Mouse (Mus musculus): ENCODE measurements around the gene Abcb1b. TPM values are rescaled to one million over a fixed set of nuclear protein-coding genes. Genes with fewer than 3 reads are reported as not detected.

Gene Abcb1b
- total and polyA plus RNA-seq, 2 experiments: 0.23 to 1.1 TPM

- Histone ChIP-seq H3K4me3 (ENCODE audit: insufficient read depth, low read depth, low read length) (no peak overlapping the region), H3K27ac (replicated peaks; ENCODE audit: insufficient read depth, low read depth, low read length) (peak overlapping the region; percentile 68), H3K4me1 (ENCODE audit: control insufficient read depth, insufficient read depth, low read length) (peaks cover 36% of the 10 kb centered on the region), H3K27me3 (ENCODE audit: control insufficient read depth, insufficient read depth, low read length) (no peaks in the 10 kb centered on the region), H3K79me2 (ENCODE audit: control insufficient read depth, insufficient read depth, low read length) (peaks cover 2% of the 10 kb centered on the region; the same call in 1 of the 2 replicates), H3K36me3 (ENCODE audit: control insufficient read depth, insufficient read depth, low read length) (peaks cover 48% of the 10 kb centered on the region), H3K9ac (ENCODE audit: low read depth, low read length) (no peak overlapping the region)
- TF ChIP-seq POLR2A (IDR thresholded peaks at IDR 0.05; ENCODE audit: extremely low read depth, insufficient read depth, low read length): no peak
- no peak for TF ChIP-seq CTCF (IDR thresholded peaks at IDR 0.05; ENCODE audit: low read depth, low read length)
- DNase-seq (ENCODE audit: extremely low read depth, low read depth, low spot score): peak; percentile 51
- WGBS: 62% methylated on average over 1 of the region's 1 CpGs
Observed at GRCm38 (mm10) chr5:8901001-8901400, 103.1 kb downstream of the Abcb1b start.

- no peak for TF ChIP-seq CTCF (IDR thresholded peaks at IDR 0.05; ENCODE audit: low read depth, low read length)
- no peak for TF ChIP-seq POLR2A (IDR thresholded peaks at IDR 0.05; ENCODE audit: extremely low read depth, insufficient read depth, low read length)
- WGBS: 17% methylated on average over 6 of the region's 6 CpGs
- Histone ChIP-seq H3K27ac (replicated peaks; ENCODE audit: insufficient read depth, low read depth, low read length) (peak overlapping the region; percentile 99), H3K79me2 (ENCODE audit: control insufficient read depth, insufficient read depth, low read length) (peaks cover 2% of the 10 kb centered on the region; the same call in 1 of the 2 replicates), H3K4me1 (ENCODE audit: control insufficient read depth, insufficient read depth, low read length) (peaks cover 31% of the 10 kb centered on the region), H3K9ac (ENCODE audit: low read depth, low read length) (no peak overlapping the region; the same call in 1 of the 2 replicates), H3K27me3 (ENCODE audit: control insufficient read depth, insufficient read depth, low read length) (no peaks in the 10 kb centered on the region), H3K36me3 (ENCODE audit: control insufficient read depth, insufficient read depth, low read length) (peaks cover 52% of the 10 kb centered on the region), H3K4me3 (ENCODE audit: insufficient read depth, low read depth, low read length) (no peak overlapping the region)
- DNase-seq (ENCODE audit: extremely low read depth, low read depth, low spot score): peak; percentile 95
Observed at GRCm38 (mm10) chr5:8902141-8902817, 104.3 kb downstream of the Abcb1b start.

- H3K9ac ChIP-seq (ENCODE audit: low read depth, low read length): peak overlapping the region; percentile 6; the same call in 1 of the 2 replicates
- peak overlapping the region; percentile 77 for H3K27ac ChIP-seq (replicated peaks; ENCODE audit: insufficient read depth, low read depth, low read length)
- no peak for TF ChIP-seq CTCF (IDR thresholded peaks at IDR 0.05; ENCODE audit: low read depth, low read length)
- no peak for TF ChIP-seq POLR2A (IDR thresholded peaks at IDR 0.05; ENCODE audit: extremely low read depth, insufficient read depth, low read length)
- peak; percentile 91 for DNase-seq (ENCODE audit: extremely low read depth, low read depth, low spot score)
- peaks cover 65% of the 10 kb centered on the region for H3K36me3 ChIP-seq (ENCODE audit: control insufficient read depth, insufficient read depth, low read length)
- no peak overlapping the region for H3K4me3 ChIP-seq (ENCODE audit: insufficient read depth, low read depth, low read length)
- peaks cover 2% of the 10 kb centered on the region; the same call in 1 of the 2 replicates for H3K79me2 ChIP-seq (ENCODE audit: control insufficient read depth, insufficient read depth, low read length)
- H3K27me3 ChIP-seq (ENCODE audit: control insufficient read depth, insufficient read depth, low read length): no peaks in the 10 kb centered on the region
- WGBS: 20% methylated on average over 6 of the region's 6 CpGs
- peaks cover 26% of the 10 kb centered on the region for H3K4me1 ChIP-seq (ENCODE audit: control insufficient read depth, insufficient read depth, low read length)
Observed at GRCm38 (mm10) chr5:8904539-8904938, 106.6 kb downstream of the Abcb1b start.

- TF ChIP-seq CTCF (IDR thresholded peaks at IDR 0.05; ENCODE audit: low read depth, low read length): no peak
- TF ChIP-seq POLR2A (IDR thresholded peaks at IDR 0.05; ENCODE audit: extremely low read depth, insufficient read depth, low read length): no peak
- Histone ChIP-seq H3K36me3 (ENCODE audit: control insufficient read depth, insufficient read depth, low read length) (peaks cover 56% of the 10 kb centered on the region), H3K27ac (replicated peaks; ENCODE audit: insufficient read depth, low read depth, low read length) (no peak overlapping the region), H3K4me3 (ENCODE audit: insufficient read depth, low read depth, low read length) (no peak overlapping the region), H3K9ac (ENCODE audit: low read depth, low read length) (no peak overlapping the region), H3K79me2 (ENCODE audit: control insufficient read depth, insufficient read depth, low read length) (no peaks in the 10 kb centered on the region), H3K4me1 (ENCODE audit: control insufficient read depth, insufficient read depth, low read length) (no peaks in the 10 kb centered on the region), H3K27me3 (ENCODE audit: control insufficient read depth, insufficient read depth, low read length) (no peaks in the 10 kb centered on the region)
- WGBS: 85% methylated on average over 8 of the region's 8 CpGs
- DNase-seq (ENCODE audit: extremely low read depth, low read depth, low spot score): no peak
Observed at GRCm38 (mm10) chr5:8911567-8912198, 113.7 kb downstream of the Abcb1b start.

Other genes starting within 250 kb of the Abcb1b start
- gene Rundc3b, start 175.2 kb upstream of the Abcb1b start, total RNA-seq (2014; rRNA removed): 0.55 and 0.81 TPM in 2 replicates
- 0.06 and 0.21 TPM in 2 replicates for gene Rundc3b, start 175.2 kb upstream of the Abcb1b start, polyA plus RNA-seq (2012; rRNA removed)
- gene Abcb1a, start 138.1 kb upstream of the Abcb1b start, total RNA-seq (2014; rRNA removed): 8.9 and 12.5 TPM in 2 replicates
- 2.1 and 2.2 TPM in 2 replicates for gene Abcb1a, start 138.1 kb upstream of the Abcb1b start, polyA plus RNA-seq (2012; rRNA removed)
- 164 and 202 TPM in 2 replicates for gene Abcb4, start 95.6 kb downstream of the Abcb1b start, total RNA-seq (2014; rRNA removed)
- 66.9 and 77.2 TPM in 2 replicates for gene Abcb4, start 95.6 kb downstream of the Abcb1b start, polyA plus RNA-seq (2012; rRNA removed)
- gene Crot, start 199.2 kb downstream of the Abcb1b start, total RNA-seq (2014; rRNA removed): 480 and 523 TPM in 2 replicates
- 152 and 154 TPM in 2 replicates for gene Crot, start 199.2 kb downstream of the Abcb1b start, polyA plus RNA-seq (2012; rRNA removed)